Mouse (Mus musculus) kidney, embryonic 15.5 days (tissue): ENCODE results near the gene Slc39a11. TPM values are rescaled to one million over a fixed set of nuclear protein-coding genes. Genes with fewer than 3 reads are reported as not detected.

Source experiments
- ATAC-seq: fragments of 200-750 bp; cut with Nextera tagmentation; replicated peaks from 2 replicates; pipeline ENCODE4 v1.8.0; 2017; ENCODE audit warnings: moderate TSS enrichment; ENCODE audit not compliant: low FRiP score
- H3K27ac ChIP-seq: fragments of 300-500 bp; sonication (generic); 2 replicates; pipeline ENCODE4 v1.5.1; 2015; ENCODE audit warnings: mild to moderate bottlenecking, inconsistent platforms
- H3K27me3 ChIP-seq: fragments of 300-500 bp; sonication (generic); 2 replicates; pipeline ENCODE4 v1.6.1; 2015; ENCODE audit warnings: inconsistent platforms
- H3K36me3 ChIP-seq: fragments of 300-500 bp; sonication (generic); 2 replicates; pipeline ENCODE4 v1.6.1; 2015; ENCODE audit warnings: inconsistent platforms
- H3K4me1 ChIP-seq: fragments of 300-500 bp; sonication (generic); 2 replicates; pipeline ENCODE4 v1.6.1; 2015; ENCODE audit warnings: inconsistent platforms
- H3K4me2 ChIP-seq: fragments of 300-500 bp; sonication (generic); 2 replicates; pipeline ENCODE4 v1.6.1; 2015; ENCODE audit warnings: moderate library complexity, mild to moderate bottlenecking, inconsistent platforms
- H3K4me3 ChIP-seq: fragments of 300-500 bp; sonication (generic); replicated peaks from 2 replicates; pipeline ENCODE4 v1.5.1; 2015; ENCODE audit warnings: mild to moderate bottlenecking, inconsistent platforms
- H3K9ac ChIP-seq: fragments of 300-500 bp; sonication (generic); 2 replicates; pipeline ENCODE4 v1.6.1; 2015; ENCODE audit warnings: mild to moderate bottlenecking, inconsistent platforms
- H3K9me3 ChIP-seq: fragments of 300-500 bp; sonication (generic); replicated peaks from 2 replicates; pipeline ENCODE4 v1.6.1; 2016; ENCODE audit warnings: inconsistent platforms
- WGBS: fragments of 180-500 bp; shearing (Covaris S2); methylation state at CpG from one replicate; pipeline ENCODE4 v1.1.7; 2015; ENCODE audit warnings: mixed read lengths; 5-methylcytosine and 5-hydroxymethylcytosine counted together
- polyA plus RNA-seq: library from polyadenylated mRNA; unstranded; fragments of >200 nt; fragmentation: Nextera tagmentation; extraction: Ambion mirVana; gene quantifications from 2 replicates; pipeline ENCODE4 v1.2.1, GENCODE M21; 2015

Gene Slc39a11
- polyA plus RNA-seq, 1 experiment from 2014 or later = 22.2 TPM

DNA sequence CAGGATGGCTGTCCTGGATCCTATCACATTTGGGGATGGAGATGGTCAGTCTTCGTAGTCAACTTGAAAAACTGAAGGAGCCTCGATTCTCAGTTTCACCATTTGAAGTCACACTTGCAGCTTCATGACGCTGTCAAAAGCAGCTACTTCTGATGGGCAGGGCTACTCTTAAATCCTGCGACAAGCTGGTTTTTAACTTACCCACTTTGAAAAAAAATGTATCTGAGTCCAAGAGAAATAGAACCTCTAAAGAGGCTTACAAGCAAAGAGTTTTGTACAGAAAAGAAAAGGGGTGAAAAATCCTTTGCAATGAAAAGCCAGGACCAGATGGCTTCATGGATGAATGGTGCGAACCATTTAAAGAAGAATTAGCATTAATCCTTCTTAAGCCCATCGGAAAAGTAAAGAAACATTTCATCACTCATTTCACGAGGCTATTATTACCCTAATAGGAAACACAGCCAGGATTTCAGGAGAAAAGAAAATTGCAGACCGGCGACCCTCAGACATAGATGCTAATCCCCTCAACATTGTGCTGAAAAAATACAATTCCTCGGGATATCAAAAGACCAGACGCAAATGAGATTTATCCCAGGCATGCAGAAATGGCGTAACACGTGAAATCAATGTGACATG, 437.4 kb downstream of the Slc39a11 start:
- 81% methylated on average over 13 of the region's 13 CpGs for WGBS
- Histone ChIP-seq H3K36me3 (no peaks in the 10 kb centered on the region), H3K4me3 (no peak overlapping the region), H3K4me1 (peaks cover 18% of the 10 kb centered on the region), H3K27me3 (no peaks in the 10 kb centered on the region), H3K9ac (no peak overlapping the region), H3K9me3 (no peaks in the 10 kb centered on the region), H3K4me2 (no peak overlapping the region), H3K27ac (no peak overlapping the region)
- no peak for ATAC-seq

- WGBS = 62% methylated on average over 16 of the region's 16 CpGs
- no peaks in the 10 kb centered on the region for H3K9me3 ChIP-seq
- H3K4me2 ChIP-seq = no peak overlapping the region
- H3K36me3 ChIP-seq = no peaks in the 10 kb centered on the region
- no peaks in the 10 kb centered on the region for H3K27me3 ChIP-seq
- peaks cover 16% of the 10 kb centered on the region for H3K4me1 ChIP-seq
- H3K9ac ChIP-seq = no peak overlapping the region
- ATAC-seq = 0 out of 2 replicates have a peak, but pooled peaks have one; percentile 22
- H3K27ac ChIP-seq = no peak overlapping the region
- no peak overlapping the region for H3K4me3 ChIP-seq
Observed at GRCm38 (mm10) chr11:113209220-113209878, 440.5 kb downstream of the Slc39a11 start.

DNA sequence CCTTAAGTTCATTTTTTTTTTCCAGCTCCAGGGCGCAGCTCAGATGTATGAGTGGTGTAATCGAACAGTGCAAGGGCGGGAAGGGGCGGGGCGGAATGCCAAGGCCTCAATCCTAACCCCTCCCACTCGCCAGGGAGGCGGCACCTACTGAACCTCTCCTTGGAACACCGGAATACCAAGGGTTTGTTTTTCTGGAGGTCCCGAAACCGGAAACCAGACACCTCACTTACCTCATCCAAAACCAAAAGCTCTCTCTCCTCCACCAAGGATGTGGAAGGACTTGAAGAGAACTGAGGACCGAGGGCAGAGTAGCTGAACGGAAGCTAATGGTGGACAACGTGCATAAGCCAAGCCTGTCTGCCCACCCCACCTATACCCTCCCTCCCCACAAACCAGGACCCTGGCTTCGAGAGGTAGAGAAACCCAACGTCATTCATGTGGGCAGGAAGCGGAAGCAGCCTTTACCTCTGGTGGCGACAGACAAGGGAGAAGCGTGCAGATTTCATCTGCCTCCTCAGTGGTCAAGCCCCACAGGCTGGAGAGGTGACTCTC, 441.3 kb downstream of the Slc39a11 start:
- Histone ChIP-seq H3K4me1 (peaks cover 16% of the 10 kb centered on the region), H3K27ac (no peak overlapping the region), H3K27me3 (no peaks in the 10 kb centered on the region), H3K4me2 (peak overlapping the region; percentile 19; the same call in 1 of the 2 replicates), H3K36me3 (no peaks in the 10 kb centered on the region), H3K4me3 (no peak overlapping the region), H3K9me3 (no peaks in the 10 kb centered on the region), H3K9ac (no peak overlapping the region)
- ATAC-seq = 0 out of 2 replicates have a peak, but pooled peaks have one; percentile 22
- 57% methylated on average over 18 of the region's 18 CpGs for WGBS

DNA sequence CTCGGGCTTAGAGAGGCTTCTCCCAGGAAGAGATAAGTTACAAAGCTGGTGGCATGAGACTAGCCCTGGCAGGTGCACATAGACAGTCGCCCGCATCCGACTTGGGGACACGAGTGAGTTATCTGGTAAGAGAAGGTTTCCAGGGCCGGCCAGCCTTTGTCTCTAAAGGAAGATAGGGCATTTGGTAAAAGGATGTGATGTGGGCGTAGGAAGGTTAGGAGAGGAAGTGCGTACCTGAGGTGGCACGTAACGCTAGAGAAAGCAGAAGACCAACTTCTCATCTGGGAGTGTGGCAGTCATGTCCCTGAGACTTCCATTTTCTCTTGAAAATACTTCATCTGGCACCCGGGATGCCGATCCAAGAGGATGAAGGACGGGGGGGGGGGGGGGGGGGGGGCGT, 441.9 kb downstream of the Slc39a11 start:
- Histone ChIP-seq H3K4me2 (no peak overlapping the region), H3K9ac (no peak overlapping the region), H3K4me3 (no peak overlapping the region), H3K27ac (no peak overlapping the region), H3K27me3 (no peaks in the 10 kb centered on the region), H3K9me3 (no peaks in the 10 kb centered on the region), H3K36me3 (no peaks in the 10 kb centered on the region), H3K4me1 (peaks cover 16% of the 10 kb centered on the region)
- 76% methylated on average over 14 of the region's 14 CpGs for WGBS
- no peak for ATAC-seq

DNA sequence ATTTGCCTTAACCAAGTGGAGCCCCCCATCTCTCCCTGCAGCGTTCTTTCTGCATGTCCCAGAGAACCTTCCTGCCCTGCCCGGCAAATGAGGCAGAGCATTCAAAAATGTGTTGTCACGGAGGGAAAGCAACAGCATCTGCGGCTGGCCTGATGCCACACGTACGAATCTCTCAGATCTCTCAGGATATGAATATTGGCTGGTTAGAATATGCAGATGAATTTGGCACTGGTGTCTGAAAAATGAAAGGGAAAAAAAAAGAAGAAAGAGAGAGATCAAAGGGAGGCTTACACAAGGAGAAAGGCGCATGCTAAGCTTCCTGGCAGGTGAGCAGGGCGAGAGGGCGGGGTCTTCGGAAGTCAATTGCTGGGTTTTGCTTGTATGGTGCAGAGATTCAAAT, 443.8 kb downstream of the Slc39a11 start:
- H3K27ac ChIP-seq = no peak overlapping the region
- no peaks in the 10 kb centered on the region for H3K27me3 ChIP-seq
- 69% methylated on average over 10 of the region's 10 CpGs for WGBS
- no peak overlapping the region for H3K4me2 ChIP-seq
- H3K9ac ChIP-seq = no peak overlapping the region
- H3K4me3 ChIP-seq = no peak overlapping the region
- H3K36me3 ChIP-seq = no peaks in the 10 kb centered on the region
- H3K9me3 ChIP-seq = no peaks in the 10 kb centered on the region
- peaks cover 21% of the 10 kb centered on the region for H3K4me1 ChIP-seq
- no peak for ATAC-seq

- Histone ChIP-seq H3K4me3 (no peak overlapping the region), H3K4me1 (peaks cover 19% of the 10 kb centered on the region), H3K27ac (no peak overlapping the region), H3K9me3 (no peaks in the 10 kb centered on the region), H3K4me2 (no peak overlapping the region), H3K36me3 (no peaks in the 10 kb centered on the region), H3K9ac (no peak overlapping the region), H3K27me3 (peaks cover 8% of the 10 kb centered on the region; the same call in 1 of the 2 replicates)
- WGBS = 89% methylated on average over 7 of the region's 7 CpGs
- no peak for ATAC-seq
Observed at GRCm38 (mm10) chr11:113203008-113203407, 446.9 kb downstream of the Slc39a11 start.

DNA sequence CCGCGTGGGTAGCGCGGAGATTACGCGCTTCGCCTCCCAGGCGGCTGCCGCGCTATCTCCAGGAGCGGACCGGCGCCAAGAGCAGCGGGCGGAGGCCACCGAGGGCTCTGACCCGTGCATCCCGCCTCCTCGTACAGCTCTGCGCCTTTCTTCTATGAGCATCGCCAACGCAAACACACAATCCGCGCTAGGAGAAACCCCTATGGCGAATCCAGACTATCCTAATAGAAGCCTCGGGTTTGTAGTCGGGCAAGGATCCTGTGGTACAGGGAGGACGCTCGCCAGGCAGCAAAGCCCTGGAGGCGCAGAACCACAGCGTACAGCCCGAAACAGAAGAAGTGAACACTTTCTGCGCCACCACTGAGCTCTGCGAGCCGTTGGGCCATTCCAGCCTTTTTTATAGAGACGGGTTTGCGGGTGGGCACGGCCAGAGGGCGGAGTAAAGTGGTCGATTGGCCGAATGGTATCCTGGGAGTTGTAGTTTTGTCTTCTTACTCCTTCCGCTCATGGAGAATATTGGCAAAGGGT, 448.3 kb downstream of the Slc39a11 start:
- Histone ChIP-seq H3K9ac (peak overlapping the region; percentile 73), H3K4me1 (peaks cover 26% of the 10 kb centered on the region), H3K27me3 (peaks cover 8% of the 10 kb centered on the region; the same call in 1 of the 2 replicates), H3K36me3 (no peaks in the 10 kb centered on the region), H3K27ac (peak overlapping the region; percentile 88), H3K4me2 (peak overlapping the region; percentile 99), H3K4me3 (peak overlapping the region; percentile 69), H3K9me3 (no peaks in the 10 kb centered on the region)
- ATAC-seq = peak; percentile 90
- under 1% methylated on average over 42 of the region's 42 CpGs for WGBS

- H3K4me3 ChIP-seq = peak overlapping the region; percentile 69
- peak overlapping the region; percentile 99 for H3K4me2 ChIP-seq
- WGBS = 11% methylated on average over 15 of the region's 15 CpGs
- H3K9me3 ChIP-seq = no peaks in the 10 kb centered on the region
- no peaks in the 10 kb centered on the region for H3K36me3 ChIP-seq
- peaks cover 8% of the 10 kb centered on the region; the same call in 1 of the 2 replicates for H3K27me3 ChIP-seq
- H3K4me1 ChIP-seq = peaks cover 27% of the 10 kb centered on the region
- H3K9ac ChIP-seq = peak overlapping the region; percentile 73
- peak overlapping the region; percentile 88; the same call in 1 of the 2 replicates for H3K27ac ChIP-seq
- no peak for ATAC-seq
Observed at GRCm38 (mm10) chr11:113200901-113201300, 449.0 kb downstream of the Slc39a11 start.

- Histone ChIP-seq H3K36me3 (no peaks in the 10 kb centered on the region), H3K9me3 (no peaks in the 10 kb centered on the region), H3K4me3 (no peak overlapping the region), H3K27me3 (peaks cover 8% of the 10 kb centered on the region; the same call in 1 of the 2 replicates), H3K4me1 (peaks cover 41% of the 10 kb centered on the region), H3K4me2 (0 out of 2 replicates have a peak overlapping the region, but pooled peaks have one; percentile 2), H3K27ac (no peak overlapping the region), H3K9ac (no peak overlapping the region)
- 75% methylated on average over 15 of the region's 15 CpGs for WGBS
- ATAC-seq = no peak
Observed at GRCm38 (mm10) chr11:113198586-113198985, 451.3 kb downstream of the Slc39a11 start.

DNA sequence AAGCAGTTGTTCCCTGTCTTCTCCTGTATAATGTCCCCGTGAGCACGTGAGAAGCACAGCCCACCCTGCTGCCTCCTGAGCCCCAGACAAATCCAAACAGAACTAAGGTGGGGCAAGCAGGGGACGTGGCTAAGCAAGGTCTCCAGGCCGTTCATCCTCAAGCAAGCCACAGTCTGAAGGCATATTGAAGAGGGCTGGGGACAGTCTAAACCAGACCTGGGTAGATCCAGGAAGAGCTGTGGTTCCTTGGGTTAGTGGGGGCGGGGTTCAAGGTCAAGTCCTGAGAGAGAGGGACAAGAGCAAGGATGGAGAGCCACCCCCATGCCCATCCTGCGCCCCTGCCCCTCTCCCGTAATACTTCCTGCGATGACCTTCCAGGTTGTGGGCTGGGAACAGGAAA, 452.3 kb downstream of the Slc39a11 start:
- Histone ChIP-seq H3K4me1 (peaks cover 41% of the 10 kb centered on the region), H3K27me3 (peaks cover 8% of the 10 kb centered on the region; the same call in 1 of the 2 replicates), H3K4me3 (no peak overlapping the region), H3K4me2 (no peak overlapping the region), H3K27ac (no peak overlapping the region), H3K9ac (no peak overlapping the region), H3K9me3 (no peaks in the 10 kb centered on the region), H3K36me3 (no peaks in the 10 kb centered on the region)
- ATAC-seq = no peak
- 72% methylated on average over 8 of the region's 8 CpGs for WGBS

DNA sequence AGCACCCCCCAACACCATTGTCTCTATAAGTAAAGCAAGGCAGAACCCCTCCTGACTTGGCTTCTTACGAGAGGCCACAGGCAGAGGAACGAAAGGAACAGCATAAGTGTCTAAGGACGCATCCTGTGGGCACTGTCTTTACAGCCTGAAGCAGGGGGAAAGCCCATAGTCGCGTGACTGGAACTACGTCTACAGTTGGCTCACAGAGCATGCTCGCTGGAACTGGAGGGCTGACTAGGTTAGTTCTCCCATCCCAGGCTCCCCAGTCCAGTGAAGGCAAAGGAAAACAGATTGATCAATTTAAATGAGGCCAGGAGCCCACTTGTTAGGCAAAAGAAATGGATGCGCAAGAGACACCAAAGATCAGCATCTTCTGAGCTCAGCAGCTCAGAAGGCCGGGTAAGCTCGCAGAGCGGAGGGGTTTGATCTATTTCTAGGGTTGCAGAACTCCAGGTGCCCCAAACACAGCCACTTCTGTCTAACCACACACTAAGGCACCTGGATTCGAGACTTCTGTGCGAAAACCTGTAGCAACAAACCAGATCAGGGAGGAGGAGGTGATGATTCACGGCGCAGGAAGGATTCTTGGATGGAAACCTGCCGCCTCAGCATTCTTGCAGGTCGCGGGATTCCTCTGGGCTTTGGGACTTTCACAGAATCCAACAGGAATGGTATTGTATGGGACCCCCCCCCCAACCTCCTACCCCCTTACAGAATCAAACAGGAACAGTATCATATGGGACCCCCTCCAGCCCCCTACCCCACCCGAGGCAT, 453.5 kb downstream of the Slc39a11 start:
- H3K9me3 ChIP-seq = no peaks in the 10 kb centered on the region
- H3K36me3 ChIP-seq = no peaks in the 10 kb centered on the region
- H3K27me3 ChIP-seq = peaks cover 8% of the 10 kb centered on the region; the same call in 1 of the 2 replicates
- peaks cover 46% of the 10 kb centered on the region for H3K4me1 ChIP-seq
- H3K4me3 ChIP-seq = no peak overlapping the region
- ATAC-seq = no peak
- no peak overlapping the region for H3K4me2 ChIP-seq
- no peak overlapping the region for H3K27ac ChIP-seq
- H3K9ac ChIP-seq = no peak overlapping the region
- WGBS = 81% methylated on average over 19 of the region's 19 CpGs
